In genomic region chr14:77795240-77795639, GRCm38 (mm10) we compare ENCODE assay signal across 27 mouse cellular contexts.
DNase-seq lines count a peak whose midpoint lies in the region; ATAC-seq and TF ChIP-seq lines count a peak whose summit lies in the region.
"Had no signal": no experiment of that assay in that cellular context is flagged by ENCODE, and none has a peak within 500 bp of the region (broad histone marks: within the 10 kb centered on the region; RNA-seq: fewer than 3 reads in every experiment).

No protein-coding gene starts in this region.

- peak; percentile 50 for DNase-seq in liver, adult 2 months (ENCODE audit: extremely low read depth, low read depth, low spot score)
- peak; percentile 34 for DNase-seq in brain, adult 2 months (ENCODE audit: low read depth, low spot score)
- DNase-seq in stomach, postnatal 0 days (ENCODE audit: low spot score): no peak
- DNase-seq: adrenal gland, postnatal 25 days; cerebellum, adult 18-20 months; cerebellum, postnatal 14 days; gastrocnemius, postnatal 25 days; heart, postnatal 14 days; kidney, adult 8-10 months; kidney, postnatal 14 days; left cerebral cortex, postnatal 4 days; lung, adult 2 months; midbrain, embryonic 14.5 days; right cerebral cortex, postnatal 4 days; thymus, adult 2 months had no signal

- no peak for TF ChIP-seq EP300 in stomach, postnatal 0 days (optimal IDR thresholded peaks at IDR 0.05)

- ATAC-seq in liver, embryonic 12.5 days: no peak
- peak; percentile 65 to 71 for ATAC-seq in hematopoietic stem cell, adult 5-6 weeks (replicated peaks in 1 of 2; ENCODE audit: insufficient read depth in 1 of 2, low FRiP score in 2 of 2, low TSS enrichment in 1 of 2, low read depth in 1 of 2, poor library complexity in 2 of 2, severe bottlenecking in 2 of 2)
- peak; percentile 13; the same call in 1 of the 2 replicates for ATAC-seq in neutrophil, adult 5-6 weeks (ENCODE audit: extremely low read depth, insufficient number of reproducible peaks, low FRiP score, poor library complexity, severe bottlenecking)
- no peak for ATAC-seq in intestine, embryonic 16.5 days
- no peak for ATAC-seq in stomach, postnatal 0 days (ENCODE audit: low FRiP score, low TSS enrichment)

- H3K27me3 ChIP-seq in liver, adult 2 months (ENCODE audit: control insufficient read depth, insufficient read depth, low read length): no peaks in the 10 kb centered on the region
- H3K27me3 ChIP-seq in liver, embryonic 12.5 days (replicated peaks): no peaks in the 10 kb centered on the region
- H3K27me3 ChIP-seq in intestine, embryonic 16.5 days (replicated peaks; ENCODE audit: control insufficient read depth, insufficient read depth, low read length): no peaks in the 10 kb centered on the region
- no peaks in the 10 kb centered on the region for H3K27me3 ChIP-seq in stomach, postnatal 0 days (ENCODE audit: control insufficient read depth, insufficient read depth, low read length)
- H3K27me3 ChIP-seq: embryonic facial prominence, embryonic 12.5 days; heart, embryonic 12.5 days; hindbrain, embryonic 13.5 days; limb, embryonic 15.5 days; neural tube, embryonic 13.5 days; stomach, embryonic 15.5 days had no signal

- WGBS in liver, adult 2 months: 73% methylated on average over 5 of the region's 5 CpGs
- 28% methylated on average over 5 of the region's 5 CpGs for WGBS in liver, embryonic 12.5 days (ENCODE audit: insufficient replicate concordance)
- WGBS in intestine, embryonic 16.5 days: 89% methylated on average over 5 of the region's 5 CpGs
- WGBS in stomach, postnatal 0 days: 72% methylated on average over 5 of the region's 5 CpGs

- no peak overlapping the region for H3K4me2 ChIP-seq in liver, embryonic 12.5 days
- no peak overlapping the region for H3K4me2 ChIP-seq in intestine, embryonic 16.5 days (ENCODE audit: low read depth, low read length)
- H3K4me2 ChIP-seq in stomach, postnatal 0 days (replicated peaks; ENCODE audit: low read depth): no peak overlapping the region
- H3K4me2 ChIP-seq: embryonic facial prominence, embryonic 12.5 days; heart, embryonic 12.5 days; hindbrain, embryonic 13.5 days; limb, embryonic 15.5 days; neural tube, embryonic 13.5 days; stomach, embryonic 15.5 days had no signal

- H3K4me3 ChIP-seq in liver, adult 2 months (ENCODE audit: insufficient read depth, low read depth, low read length): no peak overlapping the region
- H3K4me3 ChIP-seq in liver, embryonic 12.5 days: no peak overlapping the region
- no peak overlapping the region for H3K4me3 ChIP-seq in intestine, embryonic 16.5 days (ENCODE audit: low read length)
- H3K4me3 ChIP-seq in stomach, postnatal 0 days (ENCODE audit: low read depth, low read length): no peak overlapping the region
- H3K4me3 ChIP-seq: embryonic facial prominence, embryonic 12.5 days; heart, embryonic 12.5 days; hindbrain, embryonic 13.5 days; limb, embryonic 15.5 days; megakaryocyte, embryonic 14.5 days; myocyte; neural tube, embryonic 13.5 days; stomach, embryonic 15.5 days had no signal

- H3K36me3 ChIP-seq in liver, adult 2 months (ENCODE audit: control insufficient read depth, insufficient read depth, low read length): no peaks in the 10 kb centered on the region
- no peaks in the 10 kb centered on the region for H3K36me3 ChIP-seq in liver, embryonic 12.5 days
- H3K36me3 ChIP-seq in intestine, embryonic 16.5 days (ENCODE audit: control insufficient read depth, insufficient read depth, low read length): no peaks in the 10 kb centered on the region
- no peaks in the 10 kb centered on the region for H3K36me3 ChIP-seq in stomach, postnatal 0 days (ENCODE audit: control insufficient read depth, insufficient read depth, low read length)
- H3K36me3 ChIP-seq: embryonic facial prominence, embryonic 12.5 days; heart, embryonic 12.5 days; hindbrain, embryonic 13.5 days; limb, embryonic 15.5 days; neural tube, embryonic 13.5 days; stomach, embryonic 15.5 days had no signal

- no peaks in the 10 kb centered on the region for H3K9me3 ChIP-seq in liver, embryonic 12.5 days (replicated peaks)
- H3K9me3 ChIP-seq in intestine, embryonic 16.5 days (ENCODE audit: control insufficient read depth, low read length): no peaks in the 10 kb centered on the region
- no peaks in the 10 kb centered on the region for H3K9me3 ChIP-seq in stomach, postnatal 0 days (ENCODE audit: control insufficient read depth, low read length)
- H3K9me3 ChIP-seq: embryonic facial prominence, embryonic 12.5 days; heart, embryonic 12.5 days; hindbrain, embryonic 13.5 days; limb, embryonic 15.5 days; megakaryocyte, embryonic 14.5 days; neural tube, embryonic 13.5 days; stomach, embryonic 15.5 days had no signal

- TF ChIP-seq CTCF in liver, adult 2 months (IDR thresholded peaks at IDR 0.05; ENCODE audit: low read depth, low read length): no peak
- TF ChIP-seq CTCF in stomach, postnatal 0 days (IDR thresholded peaks at IDR 0.05; ENCODE audit: low read depth): no peak

- H3K9ac ChIP-seq in liver, adult 2 months (ENCODE audit: low read depth, low read length): no peak overlapping the region
- no peak overlapping the region for H3K9ac ChIP-seq in liver, embryonic 12.5 days
- no peak overlapping the region for H3K9ac ChIP-seq in intestine, embryonic 16.5 days (ENCODE audit: low read depth, low read length)
- H3K9ac ChIP-seq in stomach, postnatal 0 days (ENCODE audit: low read length): no peak overlapping the region
- H3K9ac ChIP-seq: embryonic facial prominence, embryonic 12.5 days; heart, embryonic 12.5 days; hindbrain, embryonic 13.5 days; limb, embryonic 15.5 days; neural tube, embryonic 13.5 days; stomach, embryonic 15.5 days had no signal

- no peak for TF ChIP-seq POLR2A in liver, adult 2 months (IDR thresholded peaks at IDR 0.05; ENCODE audit: extremely low read depth, insufficient read depth, low read length)

- H3K27ac ChIP-seq in liver, adult 2 months (replicated peaks; ENCODE audit: insufficient read depth, low read depth, low read length): no peak overlapping the region
- no peak overlapping the region for H3K27ac ChIP-seq in liver, embryonic 12.5 days
- H3K27ac ChIP-seq in intestine, embryonic 16.5 days (ENCODE audit: low read length): no peak overlapping the region
- H3K27ac ChIP-seq in stomach, postnatal 0 days (replicated peaks): no peak overlapping the region
- H3K27ac ChIP-seq: hindbrain, embryonic 13.5 days; stomach, embryonic 15.5 days had no signal

- no peaks in the 10 kb centered on the region for H3K79me2 ChIP-seq in liver, adult 2 months (ENCODE audit: control insufficient read depth, insufficient read depth, low read length)

- H3K4me1 ChIP-seq in liver, adult 2 months (ENCODE audit: control insufficient read depth, insufficient read depth, low read length): no peaks in the 10 kb centered on the region
- H3K4me1 ChIP-seq in liver, embryonic 12.5 days: no peaks in the 10 kb centered on the region
- no peaks in the 10 kb centered on the region for H3K4me1 ChIP-seq in intestine, embryonic 16.5 days (ENCODE audit: control insufficient read depth, insufficient read depth, low read length)
- H3K4me1 ChIP-seq in stomach, postnatal 0 days (replicated peaks; ENCODE audit: control insufficient read depth, insufficient read depth): no peaks in the 10 kb centered on the region
- H3K4me1 ChIP-seq: heart, embryonic 12.5 days; stomach, embryonic 15.5 days had no signal

Comparison
In these comparisons a context has a peak if more than half of its experiments do, and no peak if none do; other contexts are left out.
1. ATAC-seq: peak in hematopoietic stem cell, adult 5-6 weeks (2 of 2) and neutrophil, adult 5-6 weeks (single experiment); none in liver, embryonic 12.5 days (single experiment), intestine, embryonic 16.5 days (single experiment) and stomach, postnatal 0 days (single experiment).